Mouse (Mus musculus): ENCODE measurements around the gene Ctnna3.

Gene Ctnna3

DNA sequence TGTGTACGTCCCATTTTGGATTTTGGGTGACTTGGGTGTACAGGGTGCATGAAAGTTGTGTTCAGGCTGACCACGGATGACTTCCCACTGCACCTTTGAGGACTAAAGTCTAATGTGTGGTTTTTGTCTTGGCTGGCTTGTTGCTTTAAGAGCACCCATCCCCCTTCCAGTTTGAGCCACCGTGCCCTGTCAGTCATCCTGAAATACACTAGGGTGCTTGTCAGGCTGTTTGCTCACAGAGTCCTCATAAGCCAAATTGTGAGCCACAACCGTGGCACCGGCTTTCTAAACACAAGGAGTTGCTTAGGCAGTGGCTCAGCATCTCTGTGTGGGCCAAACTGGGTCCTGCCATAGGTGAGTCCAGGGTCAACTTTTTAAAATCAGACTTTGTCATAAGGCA lies 50.2 kb downstream of the Ctnna3 start:
- no peak for DNase-seq (ENCODE audit: low read depth, low spot score)

DNA sequence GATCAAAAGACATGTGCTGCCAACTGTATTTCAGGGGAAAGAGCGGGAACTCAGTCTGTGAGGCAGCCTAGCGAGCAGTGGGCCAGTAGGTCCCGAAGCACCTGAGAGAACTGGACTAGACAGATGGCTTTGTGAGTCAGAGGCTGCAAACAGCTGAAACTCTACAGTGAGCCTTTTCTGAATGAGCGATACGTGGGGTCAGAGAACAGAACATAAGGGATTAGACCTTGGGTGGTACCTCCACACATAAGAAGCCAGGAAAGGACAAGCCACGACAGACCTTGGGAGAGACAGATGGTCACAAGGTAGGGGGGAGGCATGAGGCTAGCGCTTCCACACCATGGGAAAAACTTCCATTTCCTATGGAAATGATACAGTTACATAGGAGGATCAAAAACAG lies 58.4 kb downstream of the Ctnna3 start:
- DNase-seq (ENCODE audit: low read depth, low spot score), result no peak

DNA sequence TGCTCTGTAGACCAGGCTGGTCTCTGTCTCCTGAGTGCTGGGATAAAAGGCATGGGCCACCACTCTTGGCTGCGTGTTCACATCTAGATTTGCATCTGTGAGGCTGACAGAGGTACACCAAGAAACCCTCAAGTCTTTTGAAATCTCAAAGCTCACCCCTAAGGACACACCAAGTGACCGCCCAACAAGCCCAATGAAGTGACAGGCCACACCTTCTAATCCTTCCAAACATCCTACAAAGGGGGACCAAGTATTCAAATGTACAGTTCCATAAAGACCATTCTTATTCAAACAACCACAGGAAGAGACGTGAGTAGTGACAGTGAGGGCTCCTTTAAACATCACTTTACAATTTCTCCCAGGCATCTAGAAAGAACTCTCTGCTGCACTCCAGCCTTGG lies 94.1 kb downstream of the Ctnna3 start:
- no peak for DNase-seq (ENCODE audit: low read depth, low spot score)

DNA sequence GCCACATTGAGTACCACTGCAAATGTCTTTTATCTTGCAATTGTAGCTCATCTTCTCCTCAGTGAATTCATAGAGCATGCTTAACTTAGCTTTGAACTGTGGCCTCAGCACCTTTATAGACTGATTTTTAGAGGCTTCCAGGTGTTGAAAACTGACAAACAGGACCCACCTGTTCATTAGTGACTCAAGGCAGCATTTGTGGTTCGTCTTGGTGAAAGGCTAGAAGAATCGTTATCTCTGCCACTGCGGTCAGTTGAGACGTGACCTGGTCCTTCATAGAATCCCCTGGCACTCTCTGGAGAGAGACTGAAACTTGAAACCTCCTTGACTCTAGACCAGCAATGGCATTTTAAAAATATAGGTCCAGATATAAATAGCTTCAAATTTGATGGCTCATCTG lies 96.1 kb downstream of the Ctnna3 start:
- DNase-seq (ENCODE audit: low read depth, low spot score), result no peak

DNA sequence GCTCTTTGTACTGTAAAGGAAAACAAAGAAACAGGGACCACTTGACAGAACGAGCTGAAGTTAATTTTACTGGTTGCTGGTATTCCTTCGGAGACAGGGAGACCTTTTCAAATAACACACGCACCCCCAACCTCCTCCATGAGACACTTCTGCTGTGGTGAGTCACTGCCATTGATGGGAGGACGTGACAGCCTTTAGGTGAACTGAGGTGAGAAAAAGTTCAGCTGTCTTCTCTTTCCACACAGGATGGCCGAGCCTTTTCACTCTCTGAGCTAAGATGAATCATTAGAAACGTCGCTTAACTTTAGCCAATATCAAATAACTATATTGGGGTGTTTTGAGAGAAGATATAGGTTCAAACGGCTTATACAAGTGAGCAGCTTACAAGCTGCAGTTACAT lies 102.5 kb downstream of the Ctnna3 start:
- no peak for DNase-seq (ENCODE audit: low read depth, low spot score)

DNA sequence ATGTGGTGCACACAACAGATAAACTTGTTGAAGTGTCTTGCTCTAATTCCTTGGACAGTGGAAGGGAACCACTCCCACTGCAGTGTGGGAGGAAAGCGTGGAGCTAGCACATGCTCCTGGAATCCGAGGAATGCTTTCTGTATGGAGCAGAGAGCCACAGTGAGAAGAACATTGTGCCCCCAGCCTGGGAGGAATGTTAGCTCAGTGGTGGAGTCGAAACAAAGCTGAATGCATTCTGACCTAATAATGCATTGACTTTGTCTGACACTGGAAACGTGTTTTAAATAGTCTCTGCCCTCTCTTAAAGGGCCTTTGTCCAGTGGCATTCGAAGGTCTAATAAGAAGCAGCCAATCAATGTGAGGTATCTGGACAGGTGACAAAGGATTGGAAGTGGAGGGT lies 111.9 kb downstream of the Ctnna3 start:
- DNase-seq (ENCODE audit: low read depth, low spot score), result no peak

DNA sequence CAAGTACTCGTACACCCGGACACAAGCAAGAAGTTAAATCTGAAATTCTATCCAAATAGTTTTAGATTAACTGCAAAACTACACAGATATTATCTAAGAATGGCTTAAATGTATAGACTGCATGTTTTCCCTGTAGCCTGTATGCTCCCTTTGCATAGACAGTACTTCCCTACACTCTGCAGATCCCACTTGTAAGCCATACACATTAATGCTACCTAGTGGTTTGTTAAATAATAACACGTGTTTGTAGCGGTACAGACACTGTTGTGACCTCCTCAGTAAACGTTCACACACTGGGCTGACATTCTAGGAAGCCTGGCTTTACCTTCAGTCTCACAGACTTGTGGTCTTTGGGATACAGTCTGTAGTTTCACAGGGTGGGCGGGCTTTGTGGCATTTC lies 112.6 kb downstream of the Ctnna3 start:
- no peak for DNase-seq (ENCODE audit: low read depth, low spot score)

DNA sequence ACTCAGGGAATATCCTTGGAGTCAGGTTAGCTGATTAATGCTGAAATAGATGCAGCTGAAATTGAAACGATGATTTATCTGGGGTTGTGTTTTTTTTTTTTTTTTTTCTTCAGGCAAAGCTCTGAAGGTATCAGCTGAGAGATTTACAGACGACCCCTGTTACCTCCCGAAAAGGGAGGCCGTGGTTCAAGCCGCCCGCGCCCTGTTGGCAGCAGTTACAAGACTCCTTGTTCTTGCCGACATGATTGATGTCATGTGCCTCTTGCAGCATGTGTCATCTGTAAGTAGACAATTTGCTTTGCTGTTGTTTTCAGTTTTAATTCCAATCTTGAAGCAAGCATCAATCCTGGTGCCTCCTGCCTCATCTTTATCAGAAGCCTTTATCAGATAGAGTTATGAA lies 136.8 kb downstream of the Ctnna3 start:
- no peak for DNase-seq (ENCODE audit: low read depth, low spot score)

DNA sequence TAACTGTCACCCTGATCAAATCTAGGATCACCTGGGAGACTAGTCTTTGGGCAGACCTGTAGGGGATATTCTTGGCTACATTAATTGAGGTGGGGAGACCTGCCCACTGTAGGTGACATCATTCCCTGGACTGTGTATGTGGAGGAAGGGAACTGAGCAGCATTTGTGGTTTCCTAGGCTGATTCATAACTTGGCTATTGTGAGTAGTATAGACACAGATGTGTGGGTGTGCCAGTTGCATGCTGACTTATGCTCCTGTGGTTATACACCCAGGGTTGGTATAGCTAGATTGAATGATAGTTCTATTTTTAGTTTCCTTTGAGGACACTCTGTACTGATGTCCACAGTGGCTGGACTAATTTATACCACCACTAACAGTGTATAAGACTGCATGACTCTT lies 141.7 kb downstream of the Ctnna3 start:
- no peak for DNase-seq (ENCODE audit: low read depth, low spot score)

DNA sequence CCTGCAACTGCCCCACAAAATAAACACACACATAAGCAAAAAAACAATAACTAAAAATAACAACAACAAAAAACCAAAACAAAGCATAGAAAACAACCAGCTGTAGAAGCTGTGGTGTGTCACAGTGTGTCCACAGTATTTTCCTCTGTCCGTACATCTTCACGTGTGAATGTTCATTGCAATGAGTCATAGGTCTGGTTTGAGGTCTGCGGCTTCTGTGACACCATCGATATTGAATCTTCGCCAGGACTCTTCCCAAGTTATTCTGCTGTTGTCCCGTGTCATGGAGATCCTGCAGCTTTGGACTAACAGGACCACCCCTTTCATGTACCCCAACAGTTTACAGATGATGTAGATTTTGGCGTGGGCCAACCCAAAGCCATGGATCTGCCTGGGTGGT lies 143.0 kb downstream of the Ctnna3 start:
- DNase-seq (ENCODE audit: low read depth, low spot score), result no peak

DNA sequence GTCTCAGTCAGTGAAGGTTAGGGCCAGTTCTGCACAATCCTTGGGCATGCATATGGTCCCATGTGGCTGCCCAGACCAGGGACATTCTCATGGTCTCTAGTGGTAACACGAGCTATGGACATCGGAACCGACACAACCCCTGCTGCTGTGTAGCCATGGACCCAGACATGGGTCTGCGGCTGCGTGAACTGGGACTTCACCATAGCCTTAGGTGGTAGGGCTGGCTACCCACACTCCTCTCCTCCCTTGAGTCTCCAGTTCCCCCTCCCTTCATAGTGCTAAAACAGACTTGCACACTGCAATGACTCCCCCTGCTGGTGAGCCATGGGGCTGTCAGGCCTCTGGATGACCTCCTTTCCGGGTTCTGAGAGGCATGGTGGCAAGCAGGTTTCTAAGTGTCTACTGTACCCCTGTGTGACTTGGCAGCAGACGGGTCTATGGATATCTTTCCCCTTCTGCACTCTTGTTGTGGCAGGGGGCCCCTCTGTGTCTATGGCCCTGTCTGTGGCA lies 144.3 kb downstream of the Ctnna3 start:
- DNase-seq (ENCODE audit: low read depth, low spot score), result no peak

DNA sequence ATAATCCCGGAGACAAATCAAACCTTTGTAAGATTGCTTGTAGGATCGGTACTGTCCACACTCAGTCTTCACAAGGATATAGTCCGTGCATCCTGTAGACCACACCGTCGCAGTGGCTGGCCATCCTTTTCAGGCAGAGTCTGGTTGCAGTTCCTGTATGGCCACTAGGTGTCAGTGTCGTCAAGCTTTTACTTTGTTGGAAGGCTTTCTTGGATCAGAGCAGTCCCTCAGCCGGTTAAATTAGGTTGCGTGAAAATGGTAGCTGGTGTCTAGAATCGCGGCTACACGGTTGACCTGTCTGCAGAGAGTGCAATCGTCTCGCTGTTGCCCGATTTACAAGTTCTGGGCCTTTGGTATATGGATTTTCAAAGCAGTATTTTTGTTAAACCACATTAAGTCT lies 152.7 kb downstream of the Ctnna3 start:
- peak; percentile 30 for DNase-seq (ENCODE audit: low read depth, low spot score)

DNA sequence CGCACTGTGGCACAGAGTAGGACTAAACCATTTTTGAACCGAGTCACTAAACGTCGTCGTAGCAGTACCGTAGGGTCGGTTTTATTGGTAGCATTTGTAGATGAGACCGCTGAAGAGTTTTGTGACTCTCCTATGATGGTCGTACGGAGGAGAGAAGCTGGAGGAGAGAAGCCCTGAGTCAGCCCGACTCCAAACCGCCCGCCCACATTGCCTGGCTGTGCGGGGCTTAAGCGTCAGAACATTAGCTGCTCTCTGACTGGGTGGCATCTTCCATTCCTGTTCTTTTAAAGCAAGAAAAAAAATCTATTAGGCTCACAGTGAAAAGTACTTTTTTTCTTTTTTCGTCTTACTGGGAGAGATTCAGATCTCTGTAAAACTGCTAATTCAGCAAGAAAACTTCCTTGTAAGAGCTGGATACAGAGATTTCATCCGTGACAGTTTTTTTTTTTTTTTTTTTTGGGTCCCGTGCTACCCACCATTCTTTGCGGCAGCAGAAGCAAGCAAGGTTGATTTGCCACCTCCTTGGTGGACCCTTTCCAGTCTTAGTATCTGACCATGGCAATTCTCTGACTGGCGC lies 154.0 kb downstream of the Ctnna3 start:
- no peak for DNase-seq (ENCODE audit: low read depth, low spot score)

DNA sequence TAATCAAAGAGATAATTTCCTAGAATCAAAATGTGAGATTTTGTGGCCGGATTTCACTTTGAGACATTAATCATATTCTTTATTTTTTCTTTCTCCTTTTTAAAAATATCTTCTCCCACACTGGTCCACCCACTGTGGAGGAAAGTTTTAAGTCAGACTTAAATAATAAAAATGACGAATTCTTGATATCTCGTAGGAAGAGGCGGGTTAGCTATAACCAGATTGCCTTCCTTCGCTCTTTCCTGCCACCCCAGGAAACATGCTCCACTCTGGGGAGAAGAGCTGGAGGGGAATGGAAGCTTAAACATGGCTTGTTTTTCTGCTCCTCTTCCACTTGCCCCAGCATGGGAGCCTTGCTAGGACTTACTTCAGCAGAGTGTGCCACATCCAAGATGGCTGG lies 169.5 kb downstream of the Ctnna3 start:
- DNase-seq (ENCODE audit: low read depth, low spot score), result no peak

DNA sequence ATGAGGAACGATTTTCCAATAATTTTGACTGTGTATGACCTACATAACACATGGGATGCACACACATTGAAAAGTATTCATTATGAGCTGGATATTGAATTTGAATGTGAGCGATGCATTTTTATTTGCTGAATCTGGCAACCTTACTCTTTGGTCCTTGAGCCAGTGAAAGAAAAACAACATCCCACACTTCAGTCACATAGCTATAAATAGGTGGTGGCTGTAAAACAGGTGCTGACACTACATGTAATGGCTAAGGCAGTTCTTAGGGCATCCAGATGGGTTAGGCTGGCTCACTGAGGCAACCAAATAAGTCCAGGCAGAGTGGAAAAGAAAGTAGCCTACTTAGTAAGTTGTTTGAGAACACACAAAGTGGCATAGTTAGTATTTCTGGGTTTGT lies 171.3 kb downstream of the Ctnna3 start:
- no peak for DNase-seq (ENCODE audit: low read depth, low spot score)

DNA sequence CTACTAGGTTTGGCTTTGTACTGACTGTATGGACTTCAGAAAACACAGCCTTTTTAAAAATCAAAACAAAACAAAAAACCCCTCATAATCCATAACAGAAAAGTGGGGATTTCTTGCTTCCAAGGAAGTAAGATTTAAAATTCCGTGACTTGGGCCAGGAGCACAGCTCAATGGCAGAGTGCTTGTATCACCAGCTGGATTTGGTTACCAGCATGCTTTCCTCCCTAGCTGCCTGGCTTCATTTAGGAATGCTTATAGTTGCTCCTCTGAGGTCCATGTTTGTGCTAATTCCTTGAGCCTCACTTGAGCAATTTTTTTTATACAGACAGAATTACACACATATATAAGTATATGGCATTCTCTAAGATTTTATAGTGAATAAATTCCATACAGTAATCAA lies 198.6 kb downstream of the Ctnna3 start:
- DNase-seq (ENCODE audit: low read depth, low spot score), result no peak

DNA sequence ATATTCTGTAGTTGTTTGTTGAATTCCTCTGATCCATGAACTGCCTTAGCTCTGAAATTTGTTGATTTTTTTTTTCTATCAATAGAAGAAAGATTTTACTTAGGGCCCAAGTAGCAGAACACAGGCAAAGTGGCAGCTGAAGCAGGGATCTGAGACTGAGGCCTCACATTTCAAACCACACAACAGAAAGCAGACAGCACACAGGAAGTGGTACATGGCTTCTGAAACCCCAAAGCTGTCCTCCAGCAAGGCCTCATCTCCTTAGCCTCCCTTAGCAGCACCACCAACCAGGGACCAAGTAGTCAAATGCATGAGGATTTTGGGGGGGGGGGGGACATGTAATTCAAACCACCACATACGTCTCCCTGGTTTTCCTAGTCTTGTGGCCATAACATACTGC lies 204.0 kb downstream of the Ctnna3 start:
- no peak for DNase-seq (ENCODE audit: low read depth, low spot score)

DNA sequence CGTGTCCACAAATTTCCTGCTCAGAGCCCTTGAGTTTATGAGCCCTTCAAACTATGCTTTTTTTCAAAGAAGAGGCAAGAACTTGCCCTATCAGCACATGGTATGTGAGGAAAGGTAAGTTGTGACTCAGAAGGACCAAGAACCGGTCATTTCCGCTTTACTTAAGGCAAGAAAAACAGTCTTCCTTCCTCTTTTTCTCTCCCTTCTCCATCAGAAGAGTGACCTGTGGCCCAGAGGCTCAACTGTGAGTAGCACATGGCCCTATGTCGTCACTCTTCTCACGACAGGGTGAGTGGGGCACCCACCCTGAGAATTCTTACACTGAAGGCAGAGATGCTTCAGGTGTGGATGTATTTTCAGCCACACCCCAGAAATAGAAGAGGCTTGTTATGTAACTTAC lies 208.1 kb downstream of the Ctnna3 start:
- no peak for DNase-seq (ENCODE audit: low read depth, low spot score)

DNA sequence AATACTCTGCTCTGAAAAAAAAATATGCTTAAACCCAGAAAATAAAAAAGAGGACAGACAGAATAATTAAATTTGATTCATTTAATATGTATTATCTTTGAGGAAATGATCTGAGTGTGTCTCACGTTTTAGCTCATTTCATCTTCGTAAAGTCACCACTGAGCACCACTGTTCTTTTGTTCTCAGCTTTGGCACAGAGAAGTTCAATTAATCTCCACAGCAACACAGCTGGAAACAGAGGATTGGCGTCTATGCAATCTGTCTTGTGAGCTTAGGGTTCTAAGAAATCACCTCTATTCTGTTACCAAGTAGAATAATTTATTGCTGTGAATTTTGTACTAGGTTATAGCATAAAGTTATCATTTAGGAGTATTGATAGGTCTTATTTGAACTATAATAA lies 217.4 kb downstream of the Ctnna3 start:
- DNase-seq (ENCODE audit: low read depth, low spot score), result no peak

DNA sequence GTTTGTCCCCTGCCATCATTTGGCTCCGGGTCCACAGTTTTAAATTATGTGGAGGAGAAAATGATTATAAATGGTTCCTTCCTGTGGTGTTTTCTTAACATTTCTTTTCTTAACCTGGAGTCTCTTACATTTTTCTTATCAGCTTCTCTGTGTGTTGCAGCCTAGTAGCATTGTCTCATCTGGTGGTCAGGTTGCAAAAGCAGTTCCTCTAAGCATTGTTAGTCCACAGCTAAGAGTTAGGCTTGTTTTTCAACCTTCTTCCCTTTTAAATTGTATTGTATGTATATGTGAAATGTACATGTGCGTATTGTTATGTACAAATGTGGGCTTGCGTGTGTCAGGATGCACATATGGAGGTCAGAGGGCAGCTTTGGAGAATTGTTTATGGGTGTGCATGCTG lies 220.4 kb downstream of the Ctnna3 start:
- DNase-seq (ENCODE audit: low read depth, low spot score), result no peak

DNA sequence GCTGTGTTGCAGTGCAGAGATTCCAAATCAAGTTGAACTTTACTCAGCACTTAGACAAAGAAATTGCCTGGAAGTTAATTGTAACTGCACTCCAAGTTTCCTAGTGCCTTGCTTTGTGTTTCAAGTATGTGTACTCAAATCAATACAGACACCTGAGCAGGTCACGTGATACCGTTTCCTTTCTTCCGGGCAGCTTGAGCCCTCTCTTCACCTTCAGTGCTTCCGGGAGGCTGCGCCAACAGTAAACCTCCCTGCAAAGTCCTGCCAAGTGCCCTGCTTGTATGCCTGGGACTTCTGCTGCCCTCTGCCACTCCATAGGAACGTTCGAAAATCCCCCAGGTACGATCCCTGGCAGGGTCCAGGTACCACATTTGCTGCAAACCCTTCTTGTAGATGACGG lies 223.0 kb downstream of the Ctnna3 start:
- DNase-seq (ENCODE audit: low read depth, low spot score), result no peak

DNA sequence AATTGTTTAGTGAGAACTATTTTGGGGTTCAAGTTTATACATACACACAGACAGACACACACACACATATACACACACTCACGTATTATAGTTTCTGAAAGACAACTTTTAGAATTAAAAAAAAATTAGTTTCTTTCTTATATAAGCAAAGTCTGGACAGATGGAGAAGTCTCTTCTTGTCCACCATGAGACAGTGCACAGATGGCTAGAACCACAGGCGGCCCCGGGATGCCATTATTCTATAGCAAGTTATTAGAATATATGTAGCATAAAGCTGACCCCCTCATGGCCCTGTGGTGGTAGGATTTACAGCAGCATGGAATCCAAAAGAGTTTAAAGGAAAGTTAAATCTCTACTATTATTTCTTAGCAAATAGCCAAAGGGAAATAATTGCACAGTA lies 223.7 kb downstream of the Ctnna3 start:
- DNase-seq (ENCODE audit: low read depth, low spot score), result no peak

DNA sequence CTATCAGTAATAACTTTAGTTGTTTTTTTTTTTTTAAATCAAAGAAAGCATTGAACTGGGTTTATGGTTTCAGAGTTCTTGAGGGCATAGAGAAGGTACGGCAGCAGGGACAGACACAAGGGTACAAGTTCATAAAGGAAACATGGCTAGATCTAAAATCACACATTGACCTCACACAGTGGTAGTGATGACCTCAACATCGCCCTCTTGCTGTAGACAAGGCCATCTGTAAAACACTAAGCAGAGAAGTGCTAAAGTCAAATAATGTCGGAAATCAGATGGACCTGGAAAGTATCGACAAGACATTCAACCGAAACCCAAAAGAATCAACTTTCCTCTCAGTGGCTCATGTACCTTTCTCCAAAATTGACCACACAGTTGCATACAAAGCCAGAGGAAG lies 224.7 kb downstream of the Ctnna3 start:
- DNase-seq (ENCODE audit: low read depth, low spot score), result no peak

DNA sequence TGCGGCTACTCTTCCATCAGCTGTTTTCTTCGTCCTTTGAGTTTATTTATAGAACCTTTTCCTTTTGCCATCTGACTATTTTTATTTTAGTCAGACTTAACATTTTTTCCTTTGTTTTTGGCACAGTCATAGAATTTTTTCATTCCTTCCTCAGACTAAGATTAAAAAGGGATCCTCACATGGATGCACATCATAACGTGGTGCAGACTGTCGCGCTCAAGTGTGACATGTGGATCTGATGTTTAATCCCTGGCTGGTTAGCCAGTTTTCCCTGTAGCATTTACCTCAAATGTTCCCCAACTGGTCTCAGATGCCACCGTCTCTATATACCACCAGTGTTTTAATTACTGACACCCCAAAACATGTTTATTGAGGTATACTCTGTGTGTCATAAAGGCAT lies 246.4 kb downstream of the Ctnna3 start:
- no peak for DNase-seq (ENCODE audit: low read depth, low spot score)

Measured in c-Kit-negative CD71-positive TER-119-positive erythroid progenitor cells, embryonic 14.5 days (primary cell).